Mouse (Mus musculus) liver, postnatal 0 days (tissue): ENCODE measurements around the gene F12. TPM values are rescaled to one million over a fixed set of nuclear protein-coding genes. Genes with fewer than 3 reads are reported as not detected.
A peak's percentile ranks its signal among the peaks of the same experiment; 100 is the strongest.

Experiments
- ATAC-seq: fragments of 200-750 bp; cut with Nextera tagmentation; 2 replicates; pipeline ENCODE4 v1.8.0; 2017; ENCODE audit warnings: mild to moderate bottlenecking, moderate library complexity
- DNase-seq: peaks from one replicate; pipeline ENCODE4 v3.0.0-alpha.2; 2016
- H3K27ac ChIP-seq: fragments of 300-500 bp; sonication (generic); 2 replicates; pipeline ENCODE4 v1.5.1; 2014; ENCODE audit warnings: antibody characterized with exemption, moderate library complexity, mild to moderate bottlenecking, low read depth
- H3K27me3 ChIP-seq: fragments of 300-500 bp; sonication (generic); 2 replicates; pipeline ENCODE4 v1.6.1; 2014; ENCODE audit warnings: low read length, control low read depth, mixed read lengths; ENCODE audit not compliant: insufficient read depth
- H3K36me3 ChIP-seq: fragments of 300-500 bp; sonication (generic); replicated peaks from 2 replicates; pipeline ENCODE4 v1.6.1; 2014; ENCODE audit warnings: mild to moderate bottlenecking, control low read depth, low read length, moderate library complexity, mixed read lengths; ENCODE audit not compliant: insufficient read depth
- H3K4me1 ChIP-seq: fragments of 300-500 bp; sonication (generic); 2 replicates; pipeline ENCODE4 v1.6.1; 2014; ENCODE audit warnings: antibody characterized with exemption, mild to moderate bottlenecking, control low read depth; ENCODE audit not compliant: insufficient read depth
- H3K4me2 ChIP-seq: fragments of 300-500 bp; sonication (generic); 2 replicates; pipeline ENCODE4 v1.6.1; 2014; ENCODE audit warnings: low read depth, mild to moderate bottlenecking, low read length, moderate library complexity, mixed read lengths
- H3K4me3 ChIP-seq: fragments of 300-500 bp; sonication (generic); 2 replicates; pipeline ENCODE4 v1.5.1; 2014; ENCODE audit warnings: low read depth, low read length
- H3K9ac ChIP-seq: fragments of 300-500 bp; sonication (generic); replicated peaks from 2 replicates; pipeline ENCODE4 v1.6.1; 2014; ENCODE audit warnings: mild to moderate bottlenecking, moderate library complexity
- H3K9me3 ChIP-seq: fragments of 300-500 bp; sonication (generic); 2 replicates; pipeline ENCODE4 v1.6.1; 2016; ENCODE audit warnings: mild to moderate bottlenecking, control low read depth, low read length, mixed read lengths
- CTCF ChIP-seq: sonication (generic); IDR thresholded peaks from 2 replicates; pipeline ENCODE4 v1.5.1; 2016; ENCODE audit warnings: antibody characterized with exemption, low read depth
- EP300 ChIP-seq: IDR thresholded peaks from 2 replicates; pipeline ENCODE4 v1.6.1; 2016; ENCODE audit warnings: antibody characterized with exemption, low read depth, mild to moderate bottlenecking
- WGBS: fragments of 180-500 bp; shearing (Covaris S2); extraction: QIAGEN DNeasy Blood & Tissue Kit; methylation state at CpG from one replicate; pipeline ENCODE4 v1.1.7; 2014; ENCODE audit not compliant: insufficient replicate concordance; 5-methylcytosine and 5-hydroxymethylcytosine counted together
- polyA plus RNA-seq: library from polyadenylated mRNA; unstranded; fragments of >200 nt; fragmentation: Nextera tagmentation; extraction: Ambion mirVana; gene quantifications from 2 replicates; pipeline ENCODE4 v1.2.1, GENCODE M21; 2015

Gene F12
- polyA plus RNA-seq, 1 experiment from 2014 or later, result 418 TPM

DNA sequence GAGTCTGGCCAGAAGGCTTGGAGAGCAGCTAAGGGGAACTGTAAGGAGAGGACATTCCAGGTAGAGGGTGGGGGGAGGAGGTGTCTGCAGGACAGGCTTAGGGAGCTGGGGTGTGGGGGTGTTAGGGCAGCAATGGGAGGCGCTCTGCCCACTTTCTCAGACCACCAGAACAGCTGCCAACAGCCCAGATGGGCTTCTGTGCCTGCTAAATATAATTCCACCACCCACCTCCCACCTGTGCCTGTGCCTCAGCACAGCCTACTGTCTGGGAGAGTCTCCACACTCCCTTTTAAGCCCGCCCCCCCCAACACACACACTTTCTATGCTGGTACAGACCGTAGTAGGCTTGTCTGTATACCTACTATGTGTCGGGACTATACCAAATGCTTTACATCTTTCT, 44.8 kb downstream of the F12 start:
- H3K4me3 ChIP-seq, result no peak overlapping the region
- H3K9ac ChIP-seq, result no peak overlapping the region
- WGBS, result 75% methylated on average over 3 of the region's 4 CpGs
- TF ChIP-seq CTCF (no peak), EP300 (no peak)
- no peaks in the 10 kb centered on the region for H3K9me3 ChIP-seq
- no peak overlapping the region for H3K4me2 ChIP-seq
- no peaks in the 10 kb centered on the region for H3K27me3 ChIP-seq
- ATAC-seq (no peak), DNase-seq (no peak)
- H3K27ac ChIP-seq, result no peak overlapping the region
- H3K4me1 ChIP-seq, result no peaks in the 10 kb centered on the region
- peaks cover 4% of the 10 kb centered on the region for H3K36me3 ChIP-seq

DNA sequence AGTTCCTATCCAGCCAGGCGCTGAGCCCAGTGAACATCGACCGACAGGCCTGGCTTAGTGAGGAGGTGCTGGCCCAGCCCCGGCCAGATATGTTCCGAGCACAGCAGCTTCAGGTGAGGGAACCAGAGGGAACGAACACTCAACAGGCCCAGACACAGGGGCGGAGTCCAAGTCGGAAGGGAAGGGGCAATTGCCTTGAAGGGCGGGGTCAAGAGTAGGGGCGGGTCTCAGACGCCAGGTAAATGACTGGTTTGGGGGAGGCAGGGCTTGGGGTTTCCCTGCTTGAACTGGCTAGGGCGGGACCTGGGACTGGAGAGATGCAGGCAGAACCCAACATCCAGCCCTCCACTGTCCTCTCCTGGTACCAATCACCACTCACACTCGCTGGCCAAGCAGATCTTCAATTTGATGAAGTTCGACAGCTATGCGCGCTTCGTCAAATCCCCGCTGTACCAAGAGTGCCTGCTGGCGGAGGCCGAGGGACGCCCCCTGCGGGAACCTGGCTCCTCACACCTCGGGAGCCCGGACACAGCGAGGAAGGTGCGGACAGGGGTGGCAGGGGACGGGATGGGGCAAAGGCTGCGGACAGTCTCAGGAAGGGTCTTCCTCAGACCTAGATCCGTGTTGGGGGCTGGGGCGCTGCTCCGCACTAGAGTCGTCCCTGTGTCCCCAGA, 47.5 kb downstream of the F12 start:
- Histone ChIP-seq H3K9me3 (no peaks in the 10 kb centered on the region), H3K36me3 (peaks cover 4% of the 10 kb centered on the region; the same call in 1 of the 2 replicates), H3K4me2 (no peak overlapping the region), H3K4me1 (peaks cover 10% of the 10 kb centered on the region), H3K27me3 (no peaks in the 10 kb centered on the region), H3K9ac (no peak overlapping the region), H3K27ac (no peak overlapping the region), H3K4me3 (no peak overlapping the region)
- DNase-seq (no peak), ATAC-seq (no peak)
- 65% methylated on average over 32 of the region's 32 CpGs for WGBS
- TF ChIP-seq EP300 (no peak), CTCF (no peak)

DNA sequence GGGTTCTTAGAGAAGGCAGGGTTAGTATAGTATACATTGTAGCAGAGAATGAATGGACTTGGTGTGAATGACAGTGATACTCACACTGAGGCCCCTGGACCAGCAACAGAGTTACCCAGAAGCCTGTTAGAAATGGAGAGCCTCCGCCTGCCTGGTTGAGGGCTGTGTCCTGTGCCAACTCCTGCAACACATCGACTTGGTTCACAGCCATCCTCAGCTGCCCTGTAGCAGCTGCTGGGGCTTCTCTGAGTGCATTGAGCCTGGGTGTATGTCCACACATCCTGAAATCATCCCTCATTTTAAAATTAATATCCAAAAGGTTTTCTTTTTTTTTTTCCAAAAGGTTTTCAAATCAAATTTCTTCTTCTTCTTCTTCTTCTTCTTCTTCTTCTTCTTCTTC, 50.7 kb downstream of the F12 start:
- no peaks in the 10 kb centered on the region; the same call in 1 of the 2 replicates for H3K36me3 ChIP-seq
- no peak overlapping the region for H3K4me3 ChIP-seq
- H3K9ac ChIP-seq, result no peak overlapping the region
- peaks cover 30% of the 10 kb centered on the region for H3K4me1 ChIP-seq
- DNase-seq, result no peak
- no peaks in the 10 kb centered on the region for H3K9me3 ChIP-seq
- TF ChIP-seq CTCF (no peak), EP300 (no peak)
- no peak overlapping the region for H3K27ac ChIP-seq
- ATAC-seq, result no peak
- no peak overlapping the region for H3K4me2 ChIP-seq
- 60% methylated on average over 2 of the region's 2 CpGs for WGBS
- H3K27me3 ChIP-seq, result no peaks in the 10 kb centered on the region

DNA sequence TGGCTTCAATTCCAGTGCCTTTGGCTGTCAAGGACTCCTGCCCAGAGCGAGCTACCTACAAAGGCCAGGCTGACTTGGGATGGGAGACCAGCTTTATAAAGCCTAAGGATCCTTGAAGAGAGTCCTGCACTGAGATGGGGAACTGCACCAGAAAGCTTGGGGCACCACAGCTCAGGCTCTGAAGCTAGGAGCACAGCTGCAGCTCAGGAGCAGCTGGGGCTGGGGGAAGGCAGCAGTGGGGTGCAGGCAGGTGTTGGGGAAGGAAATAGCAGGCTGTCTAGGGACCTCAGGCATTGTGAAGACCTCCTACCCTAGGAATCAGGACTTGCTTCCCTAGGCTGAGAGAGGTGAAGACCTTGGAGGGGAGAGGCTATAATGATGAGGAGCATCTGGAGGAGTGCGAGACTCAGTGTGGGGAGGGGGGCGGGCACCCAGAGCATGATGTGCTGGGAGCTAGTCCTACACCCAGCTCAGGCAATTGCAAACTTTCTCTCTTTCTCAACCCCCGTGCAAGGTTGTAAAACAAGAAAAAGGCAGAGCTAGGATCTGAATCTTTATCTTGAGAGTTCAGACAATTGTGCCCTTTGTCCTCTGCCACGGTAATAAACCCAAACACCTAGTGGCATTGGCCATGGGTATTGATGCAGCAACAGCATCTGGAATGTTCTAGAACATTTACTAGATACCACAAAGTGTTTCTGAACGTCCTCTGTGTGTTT, 52.2 kb downstream of the F12 start:
- ATAC-seq, result no peak
- H3K9me3 ChIP-seq, result no peaks in the 10 kb centered on the region
- H3K36me3 ChIP-seq, result no peaks in the 10 kb centered on the region
- peaks cover 44% of the 10 kb centered on the region for H3K4me1 ChIP-seq
- WGBS, result 71% methylated on average over 6 of the region's 6 CpGs
- no peak overlapping the region for H3K9ac ChIP-seq
- DNase-seq, result no peak
- H3K27ac ChIP-seq, result no peak overlapping the region
- H3K4me2 ChIP-seq, result no peak overlapping the region
- H3K4me3 ChIP-seq, result no peak overlapping the region
- H3K27me3 ChIP-seq, result no peaks in the 10 kb centered on the region
- TF ChIP-seq EP300 (no peak), CTCF (no peak)

- TF ChIP-seq CTCF, result no peak
- TF ChIP-seq EP300, result no peak
- Histone ChIP-seq H3K27me3 (no peaks in the 10 kb centered on the region), H3K9ac (no peak overlapping the region), H3K9me3 (no peaks in the 10 kb centered on the region), H3K36me3 (no peaks in the 10 kb centered on the region), H3K4me2 (peak overlapping the region; percentile 86), H3K4me3 (no peak overlapping the region), H3K27ac (no peak overlapping the region), H3K4me1 (peaks cover 54% of the 10 kb centered on the region)
- ATAC-seq (no peak), DNase-seq (no peak)
- 60% methylated on average over 5 of the region's 5 CpGs for WGBS
Observed at GRCm38 (mm10) chr13:55371740-55372139, 54.9 kb downstream of the F12 start.

- Histone ChIP-seq H3K4me3 (no peak overlapping the region), H3K27me3 (no peaks in the 10 kb centered on the region), H3K27ac (no peak overlapping the region), H3K4me1 (peaks cover 54% of the 10 kb centered on the region), H3K4me2 (peak overlapping the region; percentile 86), H3K9me3 (no peaks in the 10 kb centered on the region), H3K9ac (no peak overlapping the region), H3K36me3 (no peaks in the 10 kb centered on the region)
- TF ChIP-seq CTCF (no peak), EP300 (no peak)
- DNase-seq, result no peak
- 70% methylated on average over 8 of the region's 8 CpGs for WGBS
- no peak for ATAC-seq
Observed at GRCm38 (mm10) chr13:55371007-55371681, 55.4 kb downstream of the F12 start.
